Mouse (Mus musculus) lung, adult 2 months (tissue): ENCODE results near the gene Fancf.

ENCODE experiments used
- CTCF ChIP-seq: fragments of 200-500 bp; IDR thresholded peaks from 2 replicates; pipeline ENCODE4 v1.5.1; 2011; ENCODE audit warnings: mild to moderate bottlenecking, low read length, control low read depth; ENCODE audit not compliant: insufficient read depth
- POLR2A ChIP-seq: fragments of 200-500 bp; IDR thresholded peaks from 2 replicates; pipeline ENCODE4 v1.6.1; 2011; ENCODE audit warnings: low read depth, mild to moderate bottlenecking, control low read depth, low read length, borderline replicate concordance; ENCODE audit errors: extremely low read depth

DNA sequence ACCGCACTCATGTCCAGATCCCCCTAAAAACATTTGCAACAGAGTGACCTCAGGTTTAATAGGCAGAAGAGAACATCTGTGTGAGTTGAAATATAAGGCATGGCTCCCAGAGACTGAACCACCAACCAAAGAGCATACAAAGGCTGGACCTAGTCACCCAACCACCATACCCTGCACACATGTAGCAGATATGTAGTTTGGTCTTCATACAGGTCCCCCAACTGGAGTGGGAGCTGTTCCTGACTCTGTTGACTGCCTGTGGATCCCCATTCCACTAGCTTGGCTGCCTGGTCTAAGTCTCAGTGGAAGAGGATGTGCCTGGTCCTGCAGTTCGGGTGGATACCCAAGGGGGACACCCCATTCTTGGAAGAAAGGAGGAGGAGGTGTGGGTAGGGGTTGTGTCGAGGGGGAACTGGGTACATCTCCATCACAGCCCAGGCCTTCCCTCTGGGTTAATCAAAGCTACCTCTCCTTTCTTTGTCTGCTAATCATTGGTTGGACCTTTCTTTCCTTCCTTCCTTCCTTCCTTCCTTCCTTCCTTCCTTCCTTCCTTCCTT lies 45.7 kb downstream of the Fancf start:
- no peak for TF ChIP-seq CTCF
- no peak for TF ChIP-seq POLR2A
